Mouse (Mus musculus) activated CD4-positive, CD25-positive, alpha-beta regulatory T cell, adult 9 weeks (primary cell): ENCODE data around the gene Lss. TPM values are rescaled to one million over a fixed set of nuclear protein-coding genes. Genes with fewer than 3 reads are reported as not detected.

Experiments
- polyA plus RNA-seq: library from polyadenylated mRNA; unstranded; fragments of 100-300 nt; shearing (Covaris generic); gene quantifications from one replicate; pipeline ENCODE4 v1.2.1, GENCODE M21; 2017

The Lss gene
- polyA plus RNA-seq, result 24.6 TPM

DNA sequence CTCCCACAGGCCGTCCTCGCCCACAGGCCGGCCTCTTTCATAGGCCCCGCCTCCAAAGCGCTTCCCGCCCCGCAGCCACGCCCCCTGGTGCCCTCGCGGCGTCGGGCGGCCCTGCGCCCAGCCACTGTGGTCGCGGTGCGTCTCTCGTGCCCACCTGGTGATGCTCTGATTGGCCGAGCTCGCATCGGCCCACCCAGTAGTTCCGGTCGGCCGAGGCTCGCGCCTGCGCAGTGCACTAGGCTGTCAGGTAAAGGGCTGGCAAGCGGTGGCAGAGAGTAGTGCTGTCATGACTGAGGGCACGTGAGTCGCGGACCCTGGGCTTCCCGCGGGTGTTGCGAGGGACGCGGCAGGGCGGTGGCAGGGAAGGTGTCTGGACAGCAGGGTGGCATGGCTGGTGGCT is at the start of gene Lss:
Gene Lss (plus strand): TSS at position 214 of the 400 bp plus-strand sequence.

DNA sequence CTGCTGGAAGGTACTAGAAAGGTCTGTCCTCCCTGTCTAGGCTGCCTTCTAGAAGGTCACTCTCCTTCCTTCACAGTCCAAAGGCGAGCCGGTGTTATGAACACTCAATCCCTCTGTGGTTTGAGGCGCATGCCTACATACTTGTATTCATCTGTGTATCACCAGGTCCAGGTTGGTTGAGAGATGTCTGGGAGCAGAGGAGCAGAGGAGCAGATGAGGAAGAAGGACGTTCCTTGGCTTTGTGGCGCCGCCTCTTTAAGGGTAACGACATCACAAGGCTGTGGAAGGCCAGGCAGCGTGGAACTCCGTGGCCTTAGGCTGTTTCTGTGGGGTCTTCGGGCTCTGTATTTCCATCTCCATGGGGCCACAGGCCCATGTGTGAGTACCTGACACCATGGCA is 30.6 kb downstream of the Lss start, which contains the start of gene Spatc1l:
Gene Spatc1l (plus strand): TSS at position 301 of the 400 bp plus-strand sequence.

DNA sequence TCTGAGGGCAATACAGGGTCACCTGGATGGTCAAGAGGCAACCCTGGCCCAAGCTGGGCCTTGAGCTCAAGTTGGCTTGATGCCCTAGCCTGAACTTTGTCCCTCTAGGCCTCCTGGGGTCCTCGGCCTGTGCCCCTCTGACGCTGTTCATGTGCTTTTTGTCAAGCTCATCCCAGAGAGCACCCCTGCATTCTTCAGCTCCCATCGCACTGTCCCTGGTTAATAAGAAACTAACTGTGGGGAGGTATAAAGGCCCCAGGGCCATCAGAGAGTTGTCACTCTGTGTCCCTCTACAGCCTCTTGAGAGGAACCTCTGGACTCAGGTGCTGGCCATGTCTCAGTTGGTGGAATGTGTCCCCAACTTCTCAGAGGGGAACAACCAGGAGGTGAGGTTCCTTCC is 44.0 kb downstream of the Lss start, which contains the start of gene Ftcd:
Gene Ftcd (plus strand): TSS at position 275 of the 400 bp plus-strand sequence.

Other genes starting within 250 kb of the Lss start
- gene Dip2a, start 186.3 kb upstream of the Lss start, polyA plus RNA-seq, result 2.0 TPM
- gene AC141477.1, start 91.1 kb upstream of the Lss start, polyA plus RNA-seq, result 12.6 TPM
- 25.2 TPM for gene Pcnt, start 88.8 kb upstream of the Lss start, polyA plus RNA-seq
- not detected for gene 2610028H24Rik, start 82.5 kb upstream of the Lss start, polyA plus RNA-seq
- gene Mcm3ap, start 62.7 kb upstream of the Lss start, polyA plus RNA-seq, result 84.4 TPM
- 5.0 TPM for gene Ybey, start 62.5 kb upstream of the Lss start, polyA plus RNA-seq
- gene Spatc1l, start 30.7 kb downstream of the Lss start, polyA plus RNA-seq, result not detected
- gene Ftcd, start 44.1 kb downstream of the Lss start, polyA plus RNA-seq, result not detected
- gene Col6a2, start 92.0 kb downstream of the Lss start, polyA plus RNA-seq, result not detected
- not detected for gene Col6a1, start 194.6 kb downstream of the Lss start, polyA plus RNA-seq